Mouse (Mus musculus) lung, adult 10 weeks (tissue): Measurements from ENCODE around the gene Pfn3. TPM values are rescaled to one million over a fixed set of nuclear protein-coding genes. Genes with fewer than 3 reads are reported as not detected.

ENCODE experiments used
- polyA plus RNA-seq: library from polyadenylated mRNA; stranded (reverse); fragments of 350-450 nt; fragmentation: Illumina TruSeq; extraction: RNeasy Lipid Tissue Mini Kit (QIAGEN cat#74804); gene quantifications from one replicate; pipeline ENCODE4 v1.2.3, GENCODE M21; 2014; ENCODE audit warnings: low read depth, low replicate concordance; ENCODE audit not compliant: insufficient read depth

Gene Pfn3
- not detected for polyA plus RNA-seq

GRCm38 (mm10) chr13:55414743-55415380 is at the start of gene Pfn3:
Pfn3 (minus strand) TSS chr13:55415232.

GRCm38 (mm10) chr13:55464027-55464884 is 49.2 kb upstream of the Pfn3 start, which contains the start of gene Prr7:
Prr7 (plus strand) TSS chr13:55464267.

GRCm38 (mm10) chr13:55444937-55445315 is 29.9 kb upstream of the Pfn3 start, which contains the start of gene Grk6:
Grk6 (plus strand) TSS chr13:55445072.

GRCm38 (mm10) chr13:55426613-55427012 is 11.6 kb upstream of the Pfn3 start, which contains the start of gene F12:
F12 (minus strand) TSS chr13:55426793.

DNA sequence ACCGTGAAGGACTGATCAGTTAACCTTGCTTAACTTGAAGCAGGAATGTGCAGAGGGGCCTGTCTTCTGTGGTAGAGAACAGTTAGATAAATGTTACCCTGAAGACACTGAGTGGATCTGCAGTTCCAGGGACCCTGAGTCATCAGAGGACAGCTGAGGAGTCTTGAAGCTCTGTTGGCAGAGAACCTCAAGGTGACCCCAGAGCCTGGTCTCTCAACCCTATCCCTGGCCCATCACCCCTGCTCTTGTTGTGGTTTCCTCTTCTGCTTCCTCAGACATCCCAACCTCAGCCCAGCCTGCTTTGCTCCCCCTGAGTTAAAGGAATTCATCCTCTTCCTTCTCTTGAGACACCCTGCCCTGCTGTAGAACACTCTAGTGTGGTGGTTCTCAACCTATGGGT is 16.9 kb downstream of the Pfn3 start, which contains the start of gene Slc34a1:
Gene Slc34a1, plus strand, starts transcription at position 100 of the 400 bp plus-strand sequence.

GRCm38 (mm10) chr13:55369531-55370114 is 45.4 kb downstream of the Pfn3 start, which contains the start of gene Rgs14:
Rgs14 (plus strand) TSS chr13:55369732.

Other genes with a start within 250 kb of the Pfn3 start
- gene Nsd1, start 205.4 kb downstream of the Pfn3 start, polyA plus RNA-seq: 12.2 TPM
- 118 TPM for gene Prelid1, start 94.7 kb downstream of the Pfn3 start, polyA plus RNA-seq
- 54.5 TPM for gene Rab24, start 93.3 kb downstream of the Pfn3 start, polyA plus RNA-seq
- gene Mxd3, start 85.4 kb downstream of the Pfn3 start, polyA plus RNA-seq: 1.1 TPM
- 46.3 TPM for gene Lman2, start 52.4 kb downstream of the Pfn3 start, polyA plus RNA-seq
- gene Rgs14, start 45.5 kb downstream of the Pfn3 start, polyA plus RNA-seq: 6.5 TPM
- gene Slc34a1, start 17.0 kb downstream of the Pfn3 start, polyA plus RNA-seq: not detected
- 0.11 TPM for gene F12, start 11.6 kb upstream of the Pfn3 start, polyA plus RNA-seq
- 26.2 TPM for gene Grk6, start 29.8 kb upstream of the Pfn3 start, polyA plus RNA-seq
- 1.3 TPM for gene Prr7, start 49.0 kb upstream of the Pfn3 start, polyA plus RNA-seq
- 5.0 TPM for gene Dbn1, start 72.9 kb upstream of the Pfn3 start, polyA plus RNA-seq
- 31.3 TPM for gene Pdlim7, start 98.4 kb upstream of the Pfn3 start, polyA plus RNA-seq
- 17.2 TPM for gene Dok3, start 114.1 kb upstream of the Pfn3 start, polyA plus RNA-seq
- 22.7 TPM for gene Ddx41, start 121.4 kb upstream of the Pfn3 start, polyA plus RNA-seq
- gene Fam193b, start 155.9 kb upstream of the Pfn3 start, polyA plus RNA-seq: 54.6 TPM
- 140 TPM for gene Tmed9, start 158.5 kb upstream of the Pfn3 start, polyA plus RNA-seq
- gene B4galt7, start 184.7 kb upstream of the Pfn3 start, polyA plus RNA-seq: 12.9 TPM
- 28.7 TPM for gene Caml, start 207.8 kb upstream of the Pfn3 start, polyA plus RNA-seq
- 12.5 TPM for gene Ddx46, start 219.8 kb upstream of the Pfn3 start, polyA plus RNA-seq